Comparison of ENCODE assay signal across 10 mouse cellular contexts in genomic region chr17:5295948-5296262, GRCm38 (mm10).
DNase-seq lines count a peak whose midpoint lies in the region; ATAC-seq and TF ChIP-seq lines count a peak whose summit lies in the region.
"Had no signal": no experiment of that assay in that cellular context is flagged by ENCODE, and none has a peak within 500 bp of the region (broad histone marks: within the 10 kb centered on the region; RNA-seq: fewer than 3 reads in every experiment).

No protein-coding gene starts in this region.

- no peak overlapping the region for H3K4me3 ChIP-seq in forebrain, embryonic 10.5 days
- no peak overlapping the region for H3K4me3 ChIP-seq in forebrain, embryonic 11.5 days (ENCODE audit: low read depth, low read length)
- no peak overlapping the region for H3K4me3 ChIP-seq in lung, postnatal 0 days (ENCODE audit: low read depth, low read length)
- no peak overlapping the region for H3K4me3 ChIP-seq in intestine, embryonic 14.5 days (ENCODE audit: low read depth, low read length)
- H3K4me3 ChIP-seq in stomach, embryonic 16.5 days (replicated peaks; ENCODE audit: low read length): peak overlapping the region; percentile 32
- H3K4me3 ChIP-seq: megakaryocyte, embryonic 14.5 days had no signal

- ATAC-seq in forebrain, embryonic 11.5 days (replicated peaks; ENCODE audit: low FRiP score): no peak
- ATAC-seq in lung, postnatal 0 days: peak; percentile 32
- peak; percentile 53; the same call in 1 of the 2 replicates for ATAC-seq in intestine, embryonic 14.5 days (replicated peaks; ENCODE audit: low FRiP score, low TSS enrichment, low read depth)
- peak; percentile 70; the same call in 1 of the 2 replicates for ATAC-seq in stomach, embryonic 16.5 days (ENCODE audit: insufficient read depth, low FRiP score)

- H3K4me2 ChIP-seq in forebrain, embryonic 11.5 days (ENCODE audit: low read depth, low read length, severe bottlenecking): no peak overlapping the region
- H3K4me2 ChIP-seq in lung, postnatal 0 days (replicated peaks; ENCODE audit: low read depth, low read length): no peak overlapping the region
- H3K4me2 ChIP-seq in intestine, embryonic 14.5 days (ENCODE audit: low read length): no peak overlapping the region
- H3K4me2 ChIP-seq in stomach, embryonic 16.5 days (ENCODE audit: low read depth, low read length): peak overlapping the region; percentile 39

- H3K27ac ChIP-seq in forebrain, embryonic 10.5 days: peak overlapping the region; percentile 67; the same call in 1 of the 2 replicates
- H3K27ac ChIP-seq in forebrain, embryonic 11.5 days (ENCODE audit: low read depth, low read length): no peak overlapping the region
- H3K27ac ChIP-seq in lung, postnatal 0 days (ENCODE audit: low read length): no peak overlapping the region
- peak overlapping the region; percentile 17; the same call in 1 of the 2 replicates for H3K27ac ChIP-seq in intestine, embryonic 14.5 days (ENCODE audit: low read depth)
- H3K27ac ChIP-seq in stomach, embryonic 16.5 days (ENCODE audit: low read length): peak overlapping the region; percentile 89

- no peak for TF ChIP-seq EP300 in lung, postnatal 0 days (IDR thresholded peaks at IDR 0.05)

- H3K27me3 ChIP-seq in forebrain, embryonic 10.5 days (ENCODE audit: poor library complexity, severe bottlenecking): no peaks in the 10 kb centered on the region
- H3K27me3 ChIP-seq in forebrain, embryonic 11.5 days (ENCODE audit: control insufficient read depth, insufficient read depth, low read length): no peaks in the 10 kb centered on the region
- no peaks in the 10 kb centered on the region for H3K27me3 ChIP-seq in lung, postnatal 0 days (replicated peaks; ENCODE audit: insufficient read depth, low read length)
- no peaks in the 10 kb centered on the region for H3K27me3 ChIP-seq in intestine, embryonic 14.5 days (replicated peaks; ENCODE audit: control insufficient read depth, insufficient read depth, low read length)
- no peaks in the 10 kb centered on the region for H3K27me3 ChIP-seq in stomach, embryonic 16.5 days (ENCODE audit: control insufficient read depth, insufficient read depth, low read length)
- H3K27me3 ChIP-seq: megakaryocyte, embryonic 14.5 days had no signal

- no peaks in the 10 kb centered on the region for H3K9me3 ChIP-seq in forebrain, embryonic 10.5 days
- H3K9me3 ChIP-seq in forebrain, embryonic 11.5 days (ENCODE audit: control insufficient read depth, low read length): no peaks in the 10 kb centered on the region
- H3K9me3 ChIP-seq in lung, postnatal 0 days (ENCODE audit: low read length): no peaks in the 10 kb centered on the region
- H3K9me3 ChIP-seq in intestine, embryonic 14.5 days (ENCODE audit: control insufficient read depth, low read length): no peaks in the 10 kb centered on the region
- H3K9me3 ChIP-seq in stomach, embryonic 16.5 days (replicated peaks; ENCODE audit: control insufficient read depth, low read length): no peaks in the 10 kb centered on the region
- H3K9me3 ChIP-seq: megakaryocyte, embryonic 14.5 days had no signal

- H3K36me3 ChIP-seq in forebrain, embryonic 10.5 days (replicated peaks): peaks cover 35% of the 10 kb centered on the region
- H3K36me3 ChIP-seq in forebrain, embryonic 11.5 days (ENCODE audit: control insufficient read depth, insufficient read depth, low read length): no peaks in the 10 kb centered on the region; the same call in 1 of the 2 replicates
- 0 out of 2 replicates have a peak, but pooled peaks cover 19% of the 10 kb centered on the region for H3K36me3 ChIP-seq in lung, postnatal 0 days (ENCODE audit: insufficient read depth, low read length)
- peaks cover 18% of the 10 kb centered on the region for H3K36me3 ChIP-seq in intestine, embryonic 14.5 days (ENCODE audit: control insufficient read depth, insufficient read depth, low read length)
- peaks cover 8% of the 10 kb centered on the region for H3K36me3 ChIP-seq in stomach, embryonic 16.5 days (ENCODE audit: control insufficient read depth, insufficient read depth, low read length)

- H3K4me1 ChIP-seq in forebrain, embryonic 10.5 days: peaks cover 43% of the 10 kb centered on the region
- H3K4me1 ChIP-seq in forebrain, embryonic 11.5 days (replicated peaks; ENCODE audit: control insufficient read depth, insufficient read depth, low read length): no peaks in the 10 kb centered on the region; the same call in 1 of the 2 replicates
- peaks cover 8% of the 10 kb centered on the region; the same call in 1 of the 2 replicates for H3K4me1 ChIP-seq in lung, postnatal 0 days (ENCODE audit: insufficient read depth, low read depth, low read length)
- 0 out of 2 replicates have a peak, but pooled peaks cover 4% of the 10 kb centered on the region for H3K4me1 ChIP-seq in intestine, embryonic 14.5 days (replicated peaks; ENCODE audit: control insufficient read depth, insufficient read depth, low read length)
- peaks cover 36% of the 10 kb centered on the region for H3K4me1 ChIP-seq in stomach, embryonic 16.5 days (ENCODE audit: control insufficient read depth, insufficient read depth, low read length)

- no peak for DNase-seq in forebrain, embryonic 10.5 days (ENCODE audit: extremely low spot score, low spot score)
- no peak for DNase-seq in forebrain, embryonic 11.5 days (ENCODE audit: low spot score)
- no peak for DNase-seq in lung, postnatal 0 days (ENCODE audit: low spot score)
- no peak for DNase-seq in lung, postnatal 10 days
- no peak for DNase-seq in intestine, embryonic 14.5 days (ENCODE audit: low spot score)
- no peak for DNase-seq in embryo, embryonic 9.5 days (ENCODE audit: extremely low spot score)
- DNase-seq in cerebellum, adult 18-20 months: no peak
- DNase-seq: heart, postnatal 4 days had no signal

- TF ChIP-seq CTCF in lung, postnatal 0 days (IDR thresholded peaks at IDR 0.05): no peak

- H3K9ac ChIP-seq in forebrain, embryonic 11.5 days (ENCODE audit: low read length): no peak overlapping the region
- H3K9ac ChIP-seq in lung, postnatal 0 days (replicated peaks; ENCODE audit: low read depth): no peak overlapping the region
- H3K9ac ChIP-seq in intestine, embryonic 14.5 days (ENCODE audit: low read length): no peak overlapping the region
- peak overlapping the region; percentile 46; the same call in 1 of the 2 replicates for H3K9ac ChIP-seq in stomach, embryonic 16.5 days (ENCODE audit: low read length)

- 85% methylated on average over 7 of the region's 7 CpGs for WGBS in forebrain, embryonic 10.5 days
- WGBS in forebrain, embryonic 11.5 days: 82% methylated on average over 7 of the region's 7 CpGs
- 74% methylated on average over 7 of the region's 7 CpGs for WGBS in lung, postnatal 0 days
- 81% methylated on average over 7 of the region's 7 CpGs for WGBS in intestine, embryonic 14.5 days
- WGBS in stomach, embryonic 16.5 days: 56% methylated on average over 7 of the region's 7 CpGs

Comparison
In these comparisons a context has a peak if more than half of its experiments do, and no peak if none do; other contexts are left out.
1. H3K27ac ChIP-seq: peak in forebrain, embryonic 10.5 days (single experiment), intestine, embryonic 14.5 days (single experiment) and stomach, embryonic 16.5 days (single experiment); none in forebrain, embryonic 11.5 days (single experiment) and lung, postnatal 0 days (single experiment).